Mouse (Mus musculus) MEL (cell line): ENCODE data around the gene Slc6a9. TPM values are rescaled to one million over a fixed set of nuclear protein-coding genes. Genes with fewer than 3 reads are reported as not detected.

Experiments
- DNase-seq: peaks from one replicate; pipeline ENCODE4 v3.0.0; 2011; ENCODE audit warnings: low read depth, low spot score
- H3K27ac ChIP-seq: 2 replicates; pipeline ENCODE4 v1.5.1; 2012; ENCODE audit warnings: low read depth, mild to moderate bottlenecking, control low read depth, low read length, moderate library complexity; ENCODE audit not compliant: control insufficient read depth
- H3K27me3 ChIP-seq, 2 experiments: fragments of 150-350 bp in 1 of 2; sonication (generic) in 1 of 2; 2 replicates each; pipeline ENCODE4 v1.6.1; 2012; ENCODE audit warnings: low read length in 2 of 2, mild to moderate bottlenecking in 2 of 2, improper control_type of control experiment in 1 of 2, moderate library complexity in 1 of 2; ENCODE audit not compliant: insufficient read depth in 2 of 2, control insufficient read depth in 1 of 2
- H3K36me3 ChIP-seq, 2 experiments: 2 replicates each; pipeline ENCODE4 v1.6.1; 2012 to 2014; ENCODE audit warnings: low read length in 2 of 2, improper control_type of control experiment in 1 of 2, inconsistent platforms in 1 of 2, mild to moderate bottlenecking in 1 of 2; ENCODE audit not compliant: insufficient read depth in 2 of 2, control insufficient read depth in 1 of 2
- H3K4me1 ChIP-seq, 2 experiments: fragments of 150-350 bp in 1 of 2; sonication (generic) in 1 of 2; 2 replicates each; pipeline ENCODE4 v1.6.1; 2012; ENCODE audit warnings: low read length in 2 of 2, improper control_type of control experiment in 1 of 2, mild to moderate bottlenecking in 1 of 2; ENCODE audit not compliant: insufficient read depth in 2 of 2, control insufficient read depth in 1 of 2
- H3K4me3 ChIP-seq, 2 experiments: fragments of 150-350 bp in 1 of 2; sonication (generic) in 1 of 2; 2 replicates each; pipeline ENCODE4 v1.5.1; 2012; ENCODE audit warnings: low read depth in 2 of 2, low read length in 2 of 2, mild to moderate bottlenecking in 2 of 2, moderate library complexity in 2 of 2, control low read depth in 1 of 2, improper control_type of control experiment in 1 of 2; ENCODE audit not compliant: control insufficient read depth in 1 of 2, insufficient read depth in 1 of 2
- H3K79me2 ChIP-seq: 2 replicates; pipeline ENCODE4 v1.6.1; 2012; ENCODE audit warnings: mild to moderate bottlenecking, low read length, moderate library complexity; ENCODE audit not compliant: control insufficient read depth, poor library complexity, insufficient read depth
- H3K9ac ChIP-seq: 2 replicates; pipeline ENCODE4 v1.6.1; 2012; ENCODE audit warnings: low read depth, mild to moderate bottlenecking, control low read depth, low read length, moderate library complexity; ENCODE audit not compliant: control insufficient read depth, poor library complexity, severe bottlenecking
- H3K9me3 ChIP-seq: fragments of 150-350 bp; sonication (generic); replicated peaks from 2 replicates; pipeline ENCODE4 v1.6.1; 2012; ENCODE audit warnings: mild to moderate bottlenecking, low read length, improper control_type of control experiment, moderate library complexity; ENCODE audit not compliant: insufficient read depth
- BHLHE40 ChIP-seq: IDR thresholded peaks from 2 replicates; pipeline ENCODE4 v1.6.1; 2012; ENCODE audit warnings: low read depth, mild to moderate bottlenecking, inconsistent platforms, low read length, improper control_type of control experiment, borderline replicate concordance
- CHD2 ChIP-seq: IDR thresholded peaks from 2 replicates; pipeline ENCODE4 v1.6.1; 2011; ENCODE audit warnings: low read length, improper control_type of control experiment
- CTCF ChIP-seq, 3 experiments: IDR thresholded peaks in 2 of 3; conservative IDR thresholded peaks in 1 of 3; 2 replicates each; pipeline ENCODE4 v1.5.1; 2011 to 2012; ENCODE audit warnings: low read length in 3 of 3, low read depth in 2 of 3, mild to moderate bottlenecking in 2 of 3, improper control_type of control experiment in 1 of 3, inconsistent platforms in 1 of 3, mixed read lengths in 1 of 3, moderate library complexity in 1 of 3; ENCODE audit not compliant: control insufficient read depth in 1 of 3, insufficient read depth in 1 of 3, poor library complexity in 1 of 3, severe bottlenecking in 1 of 3
- ELF1 ChIP-seq: IDR thresholded peaks from 2 replicates; pipeline ENCODE4 v1.6.1; 2014; ENCODE audit warnings: low read depth, mild to moderate bottlenecking, inconsistent platforms, low read length, improper control_type of control experiment, moderate library complexity
- EP300 ChIP-seq, 2 experiments: IDR thresholded peaks; 2 replicates each; pipeline ENCODE4 v1.6.1; 2011; ENCODE audit warnings: improper control_type of control experiment in 2 of 2, low read length in 2 of 2, low read depth in 1 of 2, mild to moderate bottlenecking in 1 of 2
- JUND ChIP-seq: IDR thresholded peaks from 2 replicates; pipeline ENCODE4 v1.6.1; 2011; ENCODE audit warnings: low read depth, mild to moderate bottlenecking, improper control_type of control experiment, low read length
- KAT2A ChIP-seq: conservative IDR thresholded peaks from 2 replicates; pipeline ENCODE4 v1.6.1; 2012; ENCODE audit warnings: low read depth, low read length, improper control_type of control experiment, inconsistent platforms
- MAX ChIP-seq: IDR thresholded peaks from 2 replicates; pipeline ENCODE4 v1.6.1; 2011; ENCODE audit warnings: low read length, improper control_type of control experiment
- MAZ ChIP-seq: IDR thresholded peaks from 2 replicates; pipeline ENCODE4 v1.6.1; 2012; ENCODE audit warnings: low read depth, mild to moderate bottlenecking, inconsistent platforms, low read length, improper control_type of control experiment
- MEF2A ChIP-seq: IDR thresholded peaks from 2 replicates; pipeline ENCODE4 v1.6.1; 2014; ENCODE audit warnings: low read depth, mild to moderate bottlenecking, inconsistent platforms, low read length, improper control_type of control experiment; ENCODE audit not compliant: poor library complexity, insufficient replicate concordance, severe bottlenecking; ENCODE audit errors: extremely low read depth
- MXI1 ChIP-seq: IDR thresholded peaks from 2 replicates; pipeline ENCODE4 v1.6.1; 2011; ENCODE audit warnings: mild to moderate bottlenecking, low read depth, low read length, improper control_type of control experiment
- NRF1 ChIP-seq: IDR thresholded peaks from 2 replicates; pipeline ENCODE4 v1.6.1; 2014; ENCODE audit warnings: low read depth, mild to moderate bottlenecking, inconsistent platforms, low read length, improper control_type of control experiment, moderate library complexity; ENCODE audit not compliant: poor library complexity, insufficient read depth, severe bottlenecking
- POLR2AphosphoS2 ChIP-seq: IDR thresholded peaks from 2 replicates; pipeline ENCODE4 v1.6.1; 2011; ENCODE audit warnings: low read length, improper control_type of control experiment
- POLR2AphosphoS5 ChIP-seq: IDR thresholded peaks from 2 replicates; pipeline ENCODE4 v1.6.1; 2012; ENCODE audit warnings: low read depth, borderline replicate concordance, mild to moderate bottlenecking, inconsistent platforms, low read length, moderate library complexity, mixed read lengths
- RAD21 ChIP-seq: IDR thresholded peaks from 2 replicates; pipeline ENCODE4 v1.6.1; 2011; ENCODE audit warnings: mild to moderate bottlenecking, low read depth, low read length, improper control_type of control experiment
- RCOR1 ChIP-seq: IDR thresholded peaks from 2 replicates; pipeline ENCODE4 v1.6.1; 2012; ENCODE audit warnings: low read depth, mild to moderate bottlenecking, inconsistent platforms, low read length, improper control_type of control experiment
- SIN3A ChIP-seq: IDR thresholded peaks from 2 replicates; pipeline ENCODE4 v1.6.1; 2012; ENCODE audit warnings: low read length, improper control_type of control experiment, inconsistent platforms
- SMC3 ChIP-seq: IDR thresholded peaks from 2 replicates; pipeline ENCODE4 v1.6.1; 2011; ENCODE audit warnings: low read depth, low read length, improper control_type of control experiment
- TAL1 ChIP-seq: IDR thresholded peaks from 2 replicates; pipeline ENCODE4 v1.6.1; 2012; ENCODE audit warnings: mild to moderate bottlenecking, inconsistent platforms, low read length, moderate library complexity, mixed read lengths
- USF2 ChIP-seq, 2 experiments: IDR thresholded peaks; 2 replicates each; pipeline ENCODE4 v1.6.1; 2011 to 2012; ENCODE audit warnings: improper control_type of control experiment in 2 of 2, low read length in 2 of 2, borderline replicate concordance in 1 of 2, inconsistent platforms in 1 of 2, low read depth in 1 of 2, mild to moderate bottlenecking in 1 of 2; ENCODE audit not compliant: insufficient read depth in 1 of 2
- ZMIZ1 ChIP-seq: IDR thresholded peaks from 2 replicates; pipeline ENCODE4 v1.6.1; 2012; ENCODE audit warnings: low read depth, mild to moderate bottlenecking, inconsistent platforms, low read length, improper control_type of control experiment, moderate library complexity
- ZNF384 ChIP-seq: IDR thresholded peaks from 2 replicates; pipeline ENCODE4 v1.6.1; 2012; ENCODE audit warnings: low read depth, mild to moderate bottlenecking, inconsistent platforms, low read length, improper control_type of control experiment
- polyA plus RNA-seq, 2 experiments: library from polyadenylated mRNA; stranded (reverse) in 1 of 2; unstranded in 1 of 2; fragments of >175 nt in 1 of 2; fragments of >200 nt in 1 of 2; gene quantifications; 2 replicates each; pipeline versions ENCODE4 v1.2.1 to v1.2.4; 2012; ENCODE audit warnings: low replicate concordance in 2 of 2, low read depth in 1 of 2; ENCODE audit not compliant: insufficient read length in 2 of 2, insufficient read depth in 1 of 2, missing spikeins in 1 of 2
- total RNA-seq: library from RNA; depleted of rRNA; stranded (reverse); fragments of 300-350 nt; gene quantifications from 2 replicates; pipeline ENCODE4 v1.2.3, GENCODE M21; 2012

The Slc6a9 gene
- total and polyA plus RNA-seq, 3 experiments = 3.2 to 21.2 TPM; not detected in 1

- H3K36me3 ChIP-seq = no peaks in the 10 kb centered on the region; a peak in 1 of 4 replicates
- H3K79me2 ChIP-seq = no peaks in the 10 kb centered on the region
- no peak overlapping the region for H3K27ac ChIP-seq
- no peak overlapping the region for H3K4me3 ChIP-seq
- TF ChIP-seq MAX = no peak
- TF ChIP-seq MXI1 = no peak
- no peak for TF ChIP-seq CHD2
- TF ChIP-seq CTCF (IDR thresholded peaks at IDR 0.05 in 2 of 3, conservative IDR thresholded peaks at IDR 0.05 in 1 of 3; ENCODE audit: control insufficient read depth in 1 of 3, insufficient read depth in 1 of 3, low read depth in 2 of 3, low read length in 3 of 3, poor library complexity in 1 of 3, severe bottlenecking in 1 of 3) = no peak
- TF ChIP-seq NRF1 = no peak
- TF ChIP-seq USF2 (IDR thresholded peaks at IDR 0.05; ENCODE audit: borderline replicate concordance in 1 of 2, insufficient read depth in 1 of 2, low read depth in 1 of 2, low read length in 2 of 2) = no peak
- TF ChIP-seq SMC3 = no peak
- no peak for TF ChIP-seq SIN3A
- TF ChIP-seq JUND = no peak
- no peak for TF ChIP-seq POLR2AphosphoS2
- no peak overlapping the region for H3K9ac ChIP-seq
- H3K27me3 ChIP-seq = no peaks in the 10 kb centered on the region
- H3K4me1 ChIP-seq = no peaks in the 10 kb centered on the region
- DNase-seq = no peak
- H3K9me3 ChIP-seq = no peaks in the 10 kb centered on the region
Measured at GRCm38 (mm10) chr4:117849506-117849905, 15.2 kb downstream of the Slc6a9 start.

- Histone ChIP-seq H3K36me3 (no peaks in the 10 kb centered on the region; a peak in 1 of 4 replicates), H3K9me3 (no peaks in the 10 kb centered on the region), H3K79me2 (no peaks in the 10 kb centered on the region), H3K27me3 (no peaks in the 10 kb centered on the region), H3K27ac (no peak overlapping the region), H3K9ac (no peak overlapping the region), H3K4me3 (no peak overlapping the region), H3K4me1 (no peaks in the 10 kb centered on the region)
- DNase-seq = no peak
- TF ChIP-seq MEF2A (no peak), SIN3A (no peak), MAZ (no peak), RAD21 (no peak), POLR2AphosphoS5 (no peak), KAT2A (no peak), MAX (no peak), RCOR1 (no peak), ZNF384 (no peak), ELF1 (no peak), BHLHE40 (no peak), EP300 (IDR thresholded peaks at IDR 0.05; ENCODE audit: low read depth in 1 of 2, low read length in 2 of 2) (no peak), USF2 (IDR thresholded peaks at IDR 0.05; ENCODE audit: borderline replicate concordance in 1 of 2, insufficient read depth in 1 of 2, low read depth in 1 of 2, low read length in 2 of 2) (no peak), ZMIZ1 (no peak), TAL1 (no peak), CHD2 (no peak)
Measured at GRCm38 (mm10) chr4:117850176-117850575, 15.9 kb downstream of the Slc6a9 start.
